Mouse (Mus musculus) midbrain, embryonic 11.5 days (tissue): ENCODE data around the gene Grrp1. TPM values are rescaled to one million over a fixed set of nuclear protein-coding genes. Genes with fewer than 3 reads are reported as not detected.

Source experiments
- ATAC-seq: fragments of 200-750 bp; cut with Nextera tagmentation; 2 replicates; pipeline ENCODE4 v1.8.0; 2017; ENCODE audit warnings: moderate TSS enrichment, moderate library complexity; ENCODE audit not compliant: low FRiP score
- DNase-seq: peaks from one replicate; pipeline ENCODE4 v3.0.0; 2015; ENCODE audit warnings: low spot score; ENCODE audit errors: missing footprints
- H3K27ac ChIP-seq: fragments of 300-500 bp; sonication (generic); 2 replicates; pipeline ENCODE4 v1.5.1; 2014; ENCODE audit warnings: low read depth, low read length
- H3K27me3 ChIP-seq: fragments of 300-500 bp; sonication (generic); 2 replicates; pipeline ENCODE4 v1.6.1; 2014; ENCODE audit warnings: mild to moderate bottlenecking, low read length, moderate library complexity, mixed read lengths; ENCODE audit not compliant: control insufficient read depth, insufficient read depth
- H3K36me3 ChIP-seq: fragments of 300-500 bp; sonication (generic); 2 replicates; pipeline ENCODE4 v1.6.1; 2014; ENCODE audit warnings: mild to moderate bottlenecking, low read length, moderate library complexity, mixed read lengths; ENCODE audit not compliant: control insufficient read depth, insufficient read depth
- H3K4me1 ChIP-seq: fragments of 300-500 bp; sonication (generic); 2 replicates; pipeline ENCODE4 v1.6.1; 2014; ENCODE audit warnings: low read length; ENCODE audit not compliant: control insufficient read depth, insufficient read depth
- H3K4me2 ChIP-seq: fragments of 300-500 bp; sonication (generic); 2 replicates; pipeline ENCODE4 v1.6.1; 2014; ENCODE audit warnings: mild to moderate bottlenecking, moderate library complexity
- H3K4me3 ChIP-seq: fragments of 300-500 bp; sonication (generic); 2 replicates; pipeline ENCODE4 v1.5.1; 2014; ENCODE audit warnings: low read depth, low read length
- H3K9ac ChIP-seq: fragments of 300-500 bp; sonication (generic); 2 replicates; pipeline ENCODE4 v1.6.1; 2014; ENCODE audit warnings: low read length
- H3K9me3 ChIP-seq: fragments of 300-500 bp; sonication (generic); 2 replicates; pipeline ENCODE4 v1.6.1; 2016; ENCODE audit warnings: low read length; ENCODE audit not compliant: control insufficient read depth
- WGBS: fragments of 180-500 bp; shearing (Covaris S2); extraction: QIAGEN DNeasy Blood & Tissue Kit; methylation state at CpG from one replicate; pipeline ENCODE4 v1.1.7; 2014; 5-methylcytosine and 5-hydroxymethylcytosine counted together
- polyA plus RNA-seq: library from polyadenylated mRNA; unstranded; fragments of >200 nt; fragmentation: Nextera tagmentation; extraction: Ambion mirVana; gene quantifications from 2 replicates; pipeline ENCODE4 v1.2.1, GENCODE M21; 2014

Grrp1 gene
- polyA plus RNA-seq, 1 experiment from 2014 or later: 5.1 TPM

- H3K4me1 ChIP-seq: no peaks in the 10 kb centered on the region
- DNase-seq: no peak
- no peaks in the 10 kb centered on the region for H3K36me3 ChIP-seq
- no peak within 1 kb of the TSS for H3K27ac ChIP-seq
- no peak within 1 kb of the TSS for H3K4me2 ChIP-seq
- no peaks in the 10 kb centered on the region for H3K9me3 ChIP-seq
- 87% methylated on average over 4 of the region's 4 CpGs for WGBS
- no peak for ATAC-seq
- H3K4me3 ChIP-seq: no peak within 1 kb of the TSS
- H3K27me3 ChIP-seq: no peaks in the 10 kb centered on the region
- no peak within 1 kb of the TSS for H3K9ac ChIP-seq
Observed at GRCm38 (mm10) chr4:134202904-134203303, 51.0 kb downstream of the Grrp1 start, which contains the start of gene Gm7534. TSS of gene Gm7534 (minus strand) at chr4:134203004.

Other genes starting within 250 kb of the Grrp1 start
- 4.7 and 5.6 TPM in 2 replicates for gene Lin28a, start 235.3 kb downstream of the Grrp1 start, polyA plus RNA-seq
- not detected in 2 replicates for gene Zfp683, start 200.3 kb downstream of the Grrp1 start, polyA plus RNA-seq
- 0.89 and 0.98 TPM in 2 replicates for gene Crybg2, start 193.3 kb downstream of the Grrp1 start, polyA plus RNA-seq
- gene Cd52, start 159.0 kb downstream of the Grrp1 start, polyA plus RNA-seq: 4.3 and 4.7 TPM in 2 replicates
- gene Ubxn11, start 151.5 kb downstream of the Grrp1 start, polyA plus RNA-seq: 3.0 and 4.7 TPM in 2 replicates
- 308 and 312 TPM in 2 replicates for gene Sh3bgrl3, start 125.3 kb downstream of the Grrp1 start, polyA plus RNA-seq
- gene Cep85, start 67.0 kb downstream of the Grrp1 start, polyA plus RNA-seq: 26.6 and 27.1 TPM in 2 replicates
- not detected in 2 replicates for gene Gm7534, start 51.1 kb downstream of the Grrp1 start, polyA plus RNA-seq
- not detected in 2 replicates for gene Catsper4, start 26.7 kb downstream of the Grrp1 start, polyA plus RNA-seq
- 0.05 TPM in 1 of 2 replicates, not detected in the other for gene Cnksr1, start 15.7 kb downstream of the Grrp1 start, polyA plus RNA-seq
- 0.37 TPM in 1 of 2 replicates, not detected in the other for gene E130218I03Rik, start 10.4 kb downstream of the Grrp1 start, polyA plus RNA-seq
- 16.8 and 17.0 TPM in 2 replicates for gene Zfp593, start 8.5 kb downstream of the Grrp1 start, polyA plus RNA-seq
- 0.22 TPM in 1 of 2 replicates, not detected in the other for gene Gm30191, start 7.2 kb downstream of the Grrp1 start, polyA plus RNA-seq
- 24.5 and 28.8 TPM in 2 replicates for gene Pdik1l, start 33.8 kb upstream of the Grrp1 start, polyA plus RNA-seq
- gene Trim63, start 61.0 kb upstream of the Grrp1 start, polyA plus RNA-seq: 0.11 TPM in 1 of 2 replicates, not detected in the other
- gene Slc30a2, start 89.1 kb upstream of the Grrp1 start, polyA plus RNA-seq: not detected in 2 replicates
- gene Extl1, start 129.7 kb upstream of the Grrp1 start, polyA plus RNA-seq: 0.06 and 0.11 TPM in 2 replicates
- 8.8 and 10.0 TPM in 2 replicates for gene Pafah2, start 142.2 kb upstream of the Grrp1 start, polyA plus RNA-seq
- gene Stmn1, start 214.2 kb upstream of the Grrp1 start, polyA plus RNA-seq: 4,454 and 4,703 TPM in 2 replicates
- gene Paqr7, start 242.6 kb upstream of the Grrp1 start, polyA plus RNA-seq: 1.3 and 1.4 TPM in 2 replicates